Mouse (Mus musculus) C2C12 (cell line): ENCODE data around the gene Adgrv1.

Experiments used
- CEBPB ChIP-seq: IDR thresholded peaks from one replicate; pipeline ENCODE4 v1.6.1; 2011; ENCODE audit warnings: low read depth, mild to moderate bottlenecking, control low read depth, moderate library complexity
- CTCF ChIP-seq: IDR thresholded peaks from one replicate; pipeline ENCODE4 v1.5.1; 2011; ENCODE audit not compliant: control insufficient read depth, insufficient read depth, insufficient read length
- MAX ChIP-seq: IDR thresholded peaks from one replicate; pipeline ENCODE4 v1.6.1; 2011; ENCODE audit warnings: mild to moderate bottlenecking, control low read depth
- USF1 ChIP-seq: IDR thresholded peaks from one replicate; pipeline ENCODE4 v1.6.1; 2011; ENCODE audit warnings: low read depth, mild to moderate bottlenecking, control low read depth, moderate library complexity

DNA sequence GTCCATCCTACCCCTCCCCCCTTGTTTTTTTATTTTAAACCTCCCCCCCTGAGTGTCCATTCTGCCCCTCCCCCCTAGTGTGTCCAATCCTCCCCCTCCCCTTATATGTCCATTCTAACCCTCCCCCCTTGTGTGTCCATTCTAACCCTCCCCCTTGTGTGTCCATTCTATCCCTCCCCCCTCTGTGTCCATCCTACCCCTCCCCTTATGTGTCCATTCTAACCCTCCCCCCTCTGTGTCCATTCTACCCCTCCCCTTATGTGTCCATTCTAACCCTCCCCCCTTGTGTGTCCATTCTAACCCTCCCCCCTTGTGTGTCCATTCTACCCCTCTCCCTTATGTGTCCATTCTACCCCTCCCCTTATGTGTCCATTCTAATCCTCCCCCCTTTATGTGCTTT lies 159.2 kb downstream of the Adgrv1 start:
- TF ChIP-seq CTCF (no peak), MAX (no peak), USF1 (no peak), CEBPB (no peak)
